Mouse (Mus musculus): ENCODE measurements around the gene Syvn1. TPM values are rescaled to one million over a fixed set of nuclear protein-coding genes. Genes with fewer than 3 reads are reported as not detected.

The Syvn1 gene
- polyA plus RNA-seq, 1 experiment: 27.5 TPM

- TF ChIP-seq POLR2A (IDR thresholded peaks at IDR 0.05; ENCODE audit: extremely low read depth, insufficient read depth, low read length) (no peak), CTCF (IDR thresholded peaks at IDR 0.05; ENCODE audit: extremely low read depth, insufficient read depth, low read length) (no peak)
Measured at GRCm38 (mm10) chr19:6063081-6063480, 16.7 kb downstream of the Syvn1 start.

GRCm38 (mm10) chr19:6066571-6066970, 20.2 kb downstream of the Syvn1 start:
- Histone ChIP-seq H3K4me3 (ENCODE audit: insufficient read depth, low read length) (peak overlapping the region; percentile 40), H3K27ac (ENCODE audit: insufficient read depth, low read length) (0 out of 2 replicates have a peak overlapping the region, but pooled peaks have one; percentile 9), H3K4me1 (ENCODE audit: control insufficient read depth, insufficient read depth, low read length) (peaks cover 6% of the 10 kb centered on the region)
- no peak for TF ChIP-seq POLR2A (IDR thresholded peaks at IDR 0.05; ENCODE audit: extremely low read depth, insufficient read depth, low read length)
- no peak for TF ChIP-seq CTCF (IDR thresholded peaks at IDR 0.05; ENCODE audit: extremely low read depth, insufficient read depth, low read length)

More at GRCm38 (mm10) chr19:6063081-6063480, 16.7 kb downstream of the Syvn1 start:
- Histone ChIP-seq H3K4me1 (ENCODE audit: control insufficient read depth, insufficient read depth, low read length) (peaks cover 7% of the 10 kb centered on the region), H3K27ac (ENCODE audit: insufficient read depth, low read length) (no peak overlapping the region), H3K4me3 (ENCODE audit: insufficient read depth, low read length) (no peak overlapping the region; the same call in 1 of the 2 replicates)

- peak overlapping the region; percentile 50; the same call in 1 of the 2 replicates for H3K27ac ChIP-seq (ENCODE audit: insufficient read depth, low read length)
- H3K4me1 ChIP-seq (ENCODE audit: control insufficient read depth, insufficient read depth, low read length): peaks cover 6% of the 10 kb centered on the region
- 0 out of 2 replicates have a peak, but pooled peaks have one; percentile 13 for TF ChIP-seq POLR2A (IDR thresholded peaks at IDR 0.05; ENCODE audit: extremely low read depth, insufficient read depth, low read length)
- peak; percentile 77 for TF ChIP-seq CTCF (IDR thresholded peaks at IDR 0.05; ENCODE audit: extremely low read depth, insufficient read depth, low read length)
- H3K4me3 ChIP-seq (ENCODE audit: insufficient read depth, low read length): peak overlapping the region; percentile 40
Measured at GRCm38 (mm10) chr19:6067011-6067723, 20.8 kb downstream of the Syvn1 start.

GRCm38 (mm10) chr19:6067724-6068415, 21.5 kb downstream of the Syvn1 start, which contains the start of gene Tm7sf2:
TSS of gene Tm7sf2 (minus strand) at chr19:6068373.
- peaks cover 1% of the 10 kb centered on the region for H3K4me1 ChIP-seq (ENCODE audit: control insufficient read depth, insufficient read depth, low read length)
- H3K27ac ChIP-seq (ENCODE audit: insufficient read depth, low read length): peak within 1 kb of the TSS; percentile 50; the same call in 1 of the 2 replicates
- peak within 1 kb of the TSS; percentile 40 for H3K4me3 ChIP-seq (ENCODE audit: insufficient read depth, low read length)
- TF ChIP-seq POLR2A (IDR thresholded peaks at IDR 0.05; ENCODE audit: extremely low read depth, insufficient read depth, low read length) (peak; percentile 50; the same call in 1 of the 2 replicates), CTCF (IDR thresholded peaks at IDR 0.05; ENCODE audit: extremely low read depth, insufficient read depth, low read length) (no peak)

- no peak for TF ChIP-seq CTCF (IDR thresholded peaks at IDR 0.05; ENCODE audit: extremely low read depth, insufficient read depth, low read length)
- no peak for TF ChIP-seq POLR2A (IDR thresholded peaks at IDR 0.05; ENCODE audit: extremely low read depth, insufficient read depth, low read length)
- Histone ChIP-seq H3K4me3 (ENCODE audit: insufficient read depth, low read length) (no peak overlapping the region), H3K4me1 (ENCODE audit: control insufficient read depth, insufficient read depth, low read length) (peaks cover 1% of the 10 kb centered on the region; the same call in 1 of the 2 replicates), H3K27ac (ENCODE audit: insufficient read depth, low read length) (no peak overlapping the region)
Measured at GRCm38 (mm10) chr19:6068951-6069350, 22.6 kb downstream of the Syvn1 start.

- Histone ChIP-seq H3K4me1 (ENCODE audit: control insufficient read depth, insufficient read depth, low read length) (peaks cover 1% of the 10 kb centered on the region; the same call in 1 of the 2 replicates), H3K27ac (ENCODE audit: insufficient read depth, low read length) (no peak overlapping the region), H3K4me3 (ENCODE audit: insufficient read depth, low read length) (no peak overlapping the region)
- TF ChIP-seq CTCF (IDR thresholded peaks at IDR 0.05; ENCODE audit: extremely low read depth, insufficient read depth, low read length): no peak
- TF ChIP-seq POLR2A (IDR thresholded peaks at IDR 0.05; ENCODE audit: extremely low read depth, insufficient read depth, low read length): no peak
Measured at GRCm38 (mm10) chr19:6069851-6070250, 23.5 kb downstream of the Syvn1 start.

- Histone ChIP-seq H3K4me1 (ENCODE audit: control insufficient read depth, insufficient read depth, low read length) (peaks cover 1% of the 10 kb centered on the region; the same call in 1 of the 2 replicates), H3K4me3 (ENCODE audit: insufficient read depth, low read length) (no peak overlapping the region)
- TF ChIP-seq CTCF (IDR thresholded peaks at IDR 0.05; ENCODE audit: extremely low read depth, insufficient read depth, low read length) (no peak), POLR2A (IDR thresholded peaks at IDR 0.05; ENCODE audit: extremely low read depth, insufficient read depth, low read length) (no peak)
Measured at GRCm38 (mm10) chr19:6070571-6071250, 24.3 kb downstream of the Syvn1 start.

GRCm38 (mm10) chr19:6071261-6071660, 24.9 kb downstream of the Syvn1 start:
- TF ChIP-seq POLR2A (IDR thresholded peaks at IDR 0.05; ENCODE audit: extremely low read depth, insufficient read depth, low read length) (no peak), CTCF (IDR thresholded peaks at IDR 0.05; ENCODE audit: extremely low read depth, insufficient read depth, low read length) (no peak)
- Histone ChIP-seq H3K4me3 (ENCODE audit: insufficient read depth, low read length) (no peak overlapping the region), H3K27ac (ENCODE audit: insufficient read depth, low read length) (no peak overlapping the region), H3K4me1 (ENCODE audit: control insufficient read depth, insufficient read depth, low read length) (peaks cover 2% of the 10 kb centered on the region)

More at GRCm38 (mm10) chr19:6070571-6071250, 24.3 kb downstream of the Syvn1 start:
- H3K27ac ChIP-seq (ENCODE audit: insufficient read depth, low read length): no peak overlapping the region

GRCm38 (mm10) chr19:6073889-6074288, 27.5 kb downstream of the Syvn1 start:
- H3K27ac ChIP-seq (ENCODE audit: insufficient read depth, low read length): no peak overlapping the region
- peaks cover 4% of the 10 kb centered on the region for H3K4me1 ChIP-seq (ENCODE audit: control insufficient read depth, insufficient read depth, low read length)
- TF ChIP-seq CTCF (IDR thresholded peaks at IDR 0.05; ENCODE audit: extremely low read depth, insufficient read depth, low read length) (no peak), POLR2A (IDR thresholded peaks at IDR 0.05; ENCODE audit: extremely low read depth, insufficient read depth, low read length) (no peak)
- H3K4me3 ChIP-seq (ENCODE audit: insufficient read depth, low read length): no peak overlapping the region

Measured in cortical plate, adult 2 months (tissue).